Mouse (Mus musculus): Measurements from ENCODE around the gene Spata19. TPM values are rescaled to one million over a fixed set of nuclear protein-coding genes. Genes with fewer than 3 reads are reported as not detected.
A peak's percentile ranks its signal among the peaks of the same experiment; 100 is the strongest.

The Spata19 gene
- total RNA-seq (2021), result not detected

DNA sequence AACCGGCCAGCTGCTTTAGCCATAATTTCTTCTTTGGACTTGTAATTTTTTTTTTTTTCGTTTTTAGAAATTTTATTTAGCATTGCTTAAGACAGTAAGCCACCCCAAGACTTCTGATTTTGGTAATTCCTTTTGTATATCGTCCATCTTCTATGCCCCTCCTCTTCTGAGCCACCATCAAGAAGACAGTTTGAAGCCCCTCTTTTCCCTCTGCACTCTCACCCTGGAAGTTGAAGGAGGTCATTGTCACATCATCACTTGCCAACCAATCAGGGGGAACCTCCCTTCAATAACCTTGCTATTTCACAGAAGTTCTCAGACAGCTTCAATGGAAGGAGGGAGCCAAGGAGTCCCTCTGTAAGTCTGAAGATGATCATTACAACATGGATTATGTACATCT lies at the start of gene Spata19:
TSS of gene Spata19 (plus strand) at position 301 of the 400 bp plus-strand sequence.
- DNase-seq, result no peak

GRCm38 (mm10) chr9:27353082-27353481 lies 43.5 kb upstream of the Spata19 start:
- no peak for DNase-seq
- intact Hi-C loops (cut with DNase I), result no loop called here

More for the DNA sequence above, at the start of gene Spata19:
- intact Hi-C loops (cut with DNase I), result no loop called here

DNA sequence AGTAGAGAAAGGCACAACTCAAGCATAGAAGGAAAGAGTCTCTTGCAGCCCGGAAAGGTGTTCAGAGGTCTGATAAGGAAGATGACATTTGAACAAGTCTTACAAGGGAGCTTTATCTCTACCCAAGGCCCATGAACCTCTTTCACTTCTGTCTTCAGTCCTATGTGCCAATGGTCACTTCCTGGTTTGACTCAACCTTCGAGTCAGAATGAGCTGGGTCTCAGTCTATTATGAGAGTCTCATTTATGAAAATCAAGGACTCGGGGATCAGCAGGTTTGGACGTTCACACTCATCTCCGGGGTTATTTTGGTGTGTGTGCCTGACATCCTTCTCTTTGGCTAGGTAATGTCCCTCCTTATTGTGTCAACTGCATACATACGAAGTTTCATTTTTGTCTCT lies 38.7 kb upstream of the Spata19 start:
- intact Hi-C loops (cut with DNase I), result no loop called here
- no peak for DNase-seq

DNA sequence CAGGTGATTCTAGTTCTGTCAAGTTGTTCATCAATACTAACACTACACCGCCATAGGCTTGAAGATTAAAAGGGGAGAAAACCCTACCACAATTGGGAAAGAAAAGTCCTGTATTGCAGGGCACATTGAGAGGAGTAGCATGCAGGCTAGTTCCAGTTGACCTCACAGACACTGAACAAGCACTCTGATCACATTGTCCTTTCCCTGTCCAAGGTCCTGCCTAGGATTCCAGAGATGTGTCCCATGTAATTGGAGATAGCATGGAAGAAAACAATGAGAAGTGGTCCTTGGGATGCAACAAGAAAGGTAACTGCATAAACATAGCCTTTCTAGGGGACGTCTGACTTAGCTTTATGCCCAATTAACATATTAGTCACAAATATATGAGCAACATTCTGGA lies 29.4 kb upstream of the Spata19 start:
- no peak for DNase-seq
- intact Hi-C loops (cut with DNase I), result no loop called here

GRCm38 (mm10) chr9:27369108-27369507 lies 27.5 kb upstream of the Spata19 start:
- intact Hi-C loops (cut with DNase I), result no loop called here
- DNase-seq, result peak; percentile 18

DNA sequence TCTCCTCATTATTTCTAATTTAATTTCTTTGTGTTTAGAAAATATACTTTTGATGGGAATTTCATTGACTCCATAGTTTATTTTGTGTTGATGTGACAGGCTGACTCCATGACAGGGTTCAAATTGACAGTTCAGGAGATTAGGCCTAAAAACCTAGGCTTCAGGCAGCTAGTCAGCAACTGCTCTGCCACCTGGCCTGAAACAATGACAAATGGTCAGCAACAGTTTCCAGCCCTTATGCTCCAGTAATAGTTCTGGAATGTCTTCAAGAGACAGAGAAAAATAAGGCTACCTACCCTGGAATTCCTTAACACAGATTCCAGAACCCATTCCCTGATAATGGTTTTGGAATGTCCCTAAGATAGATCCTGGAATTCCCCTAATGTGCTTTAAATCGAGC lies 20.9 kb upstream of the Spata19 start:
- intact Hi-C loops (cut with DNase I), result no loop called here
- no peak for DNase-seq

- intact Hi-C loops (cut with DNase I), result no loop called here
- peak; percentile 55 for DNase-seq
These were observed 9.6 kb upstream of the Spata19 start for GRCm38 (mm10) chr9:27386951-27387350.

DNA sequence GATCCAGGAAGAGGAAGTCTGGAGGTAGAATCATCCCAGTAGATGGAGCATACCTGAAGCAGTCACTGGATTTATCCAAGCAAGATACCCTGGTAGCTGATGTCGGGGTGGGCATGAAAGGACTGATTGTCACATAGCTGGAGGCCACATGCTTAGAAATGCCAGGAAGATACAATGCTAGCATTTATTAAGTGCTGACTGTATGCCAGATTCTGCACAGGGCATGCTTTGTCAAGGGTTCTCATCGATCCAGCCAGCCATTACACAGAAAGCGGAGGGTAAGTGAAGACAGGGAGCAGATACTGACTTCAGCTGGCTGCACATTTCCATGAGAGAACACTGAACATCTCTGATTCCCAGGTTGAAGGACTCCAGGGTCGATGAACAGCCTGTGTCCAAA lies 4.6 kb downstream of the Spata19 start:
- intact Hi-C loops (cut with DNase I), result no loop called here
- no peak for DNase-seq

DNA sequence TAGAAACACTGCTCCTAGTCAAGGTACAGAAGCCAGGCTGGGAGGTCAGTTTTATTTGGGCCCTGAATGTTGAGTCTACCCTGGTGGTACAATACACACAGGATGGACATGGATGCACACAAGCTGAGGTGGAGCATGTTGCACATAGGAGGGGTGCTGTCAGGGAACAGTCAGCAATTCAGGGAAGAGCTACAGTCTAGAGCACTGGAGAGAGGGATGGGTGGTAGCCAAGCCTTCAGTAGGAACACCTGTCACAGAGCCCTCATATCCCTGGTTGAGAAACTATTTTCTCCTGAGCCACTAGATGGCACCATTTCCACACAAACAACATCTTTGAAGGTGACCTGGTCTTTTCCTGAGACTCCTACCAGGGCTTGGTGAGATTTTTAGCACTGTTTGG lies 13.1 kb downstream of the Spata19 start:
- peak; percentile 56 for DNase-seq
- intact Hi-C loops (cut with DNase I), result loop anchor here (2.0 to 5.0 kb wide), 3 partner anchors 508 to 839 kb away; no protein-coding TSS in a partner anchor

DNA sequence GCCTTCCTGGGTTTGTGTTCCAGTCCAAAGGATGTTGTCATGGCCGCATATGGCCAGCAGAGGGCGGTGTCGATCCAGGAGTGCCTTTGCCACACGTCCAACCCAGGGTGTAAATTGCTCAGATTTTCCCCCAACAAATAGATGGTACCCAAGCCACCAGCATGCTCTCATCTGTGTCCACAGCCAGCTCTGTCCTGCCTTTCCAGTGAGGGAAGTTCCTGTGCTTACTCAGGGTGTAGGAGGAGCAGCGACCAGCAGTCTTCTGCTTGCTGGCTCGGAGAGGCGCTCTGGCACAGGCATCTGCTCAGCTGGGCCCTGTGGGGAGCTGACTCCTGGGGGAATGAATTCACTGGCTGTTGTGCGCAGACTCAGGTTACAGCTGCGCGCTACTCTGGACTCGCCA lies 17.5 kb downstream of the Spata19 start:
- peak; percentile 77 for DNase-seq
- intact Hi-C loops (cut with DNase I), result loop anchor here (5.0 kb wide), 2 partner anchors 503 to 783 kb away; no protein-coding TSS in a partner anchor

GRCm38 (mm10) chr9:27424511-27424910 lies 27.9 kb downstream of the Spata19 start:
- DNase-seq, result no peak
- intact Hi-C loops (cut with DNase I), result loop anchor here (5.0 to 10.0 kb wide), 2 partner anchors 368 to 660 kb away; partner anchors contain the start of gene Opcml

DNA sequence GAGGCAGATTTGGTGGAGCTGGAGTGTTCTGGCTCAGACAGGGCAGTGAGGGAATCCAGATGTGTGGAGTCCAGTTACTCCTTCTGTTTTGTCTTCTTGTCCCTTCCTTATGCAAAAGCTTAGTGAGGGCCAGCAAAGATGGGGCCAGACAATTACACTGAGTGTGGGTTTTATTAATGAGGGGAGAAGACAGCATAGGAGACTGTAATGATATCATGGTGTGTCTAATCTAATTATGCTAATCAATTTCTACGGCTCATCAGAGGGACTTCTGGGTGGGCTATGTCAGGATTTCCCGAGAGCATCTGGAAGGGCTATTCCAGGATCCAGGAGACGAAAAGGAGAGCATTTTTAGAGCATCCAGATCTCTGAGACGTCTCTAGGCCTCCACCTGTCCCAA lies 32.0 kb downstream of the Spata19 start:
- DNase-seq, result no peak
- intact Hi-C loops (cut with DNase I), result loop anchor here (10.0 kb wide), 1 partner anchor 656 kb away; no protein-coding TSS in a partner anchor

- intact Hi-C loops (cut with DNase I), result no loop called here
- DNase-seq, result peak; percentile 32
These were observed 36.7 kb downstream of the Spata19 start for GRCm38 (mm10) chr9:27433301-27433700.

DNA sequence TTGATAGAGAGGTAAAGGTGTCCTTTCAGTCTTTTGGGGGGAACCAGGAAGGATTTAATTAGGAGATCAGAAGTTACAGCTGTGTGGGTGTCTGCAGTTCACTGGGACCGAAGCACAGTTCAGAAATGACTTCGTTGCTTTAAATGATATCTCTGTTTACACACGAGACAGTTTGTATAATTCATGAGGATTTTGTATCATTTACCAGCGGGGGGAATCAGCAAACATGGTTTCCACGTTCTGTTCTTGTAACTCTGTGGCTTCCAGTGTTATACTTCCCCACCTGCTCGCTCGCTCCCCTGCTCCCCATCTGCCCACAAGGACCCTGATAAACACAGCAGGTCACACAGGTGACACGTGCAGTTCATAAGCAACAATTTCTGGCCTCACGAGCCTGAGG lies 39.3 kb downstream of the Spata19 start:
- intact Hi-C loops (cut with DNase I), result no loop called here
- DNase-seq, result no peak

GRCm38 (mm10) chr9:27437391-27438061 lies 40.9 kb downstream of the Spata19 start:
- peak; percentile 74 for DNase-seq
- intact Hi-C loops (cut with DNase I), result no loop called here

- no peak for DNase-seq
- intact Hi-C loops (cut with DNase I), result no loop called here
These were observed 53.3 kb downstream of the Spata19 start for GRCm38 (mm10) chr9:27449780-27450422.

Other genes starting within 250 kb of the Spata19 start
- 10 to 100 TPM; 21.6 to 22.4 TPM for gene Jam3, start 241.4 kb upstream of the Spata19 start, total RNA-seq (2021)
- 10 to 100 TPM; 38.0 to 41.0 TPM for gene Igsf9b, start 97.6 kb upstream of the Spata19 start, total RNA-seq (2021)

Measured in left cerebral cortex, postnatal 4 days (tissue).